Mouse (Mus musculus): ENCODE results near the gene Hinfp.
"Not testable (repeated sequence)": the region's sequence is repeated elsewhere in the genome, so short reads cannot be mapped to it uniquely, and the experiment has no call there.

Gene Hinfp

GRCm38 (mm10) chr9:44334396-44335330 is 29.2 kb upstream of the Hinfp start, which contains the start of gene H2afx:
Gene H2afx (plus strand): TSS chr9:44334694.
- in situ Hi-C loops (cut with MboI, MseI), result loop anchor here (10.0 kb wide), 1 partner anchor 1650 kb away; no protein-coding TSS in a partner anchor

DNA sequence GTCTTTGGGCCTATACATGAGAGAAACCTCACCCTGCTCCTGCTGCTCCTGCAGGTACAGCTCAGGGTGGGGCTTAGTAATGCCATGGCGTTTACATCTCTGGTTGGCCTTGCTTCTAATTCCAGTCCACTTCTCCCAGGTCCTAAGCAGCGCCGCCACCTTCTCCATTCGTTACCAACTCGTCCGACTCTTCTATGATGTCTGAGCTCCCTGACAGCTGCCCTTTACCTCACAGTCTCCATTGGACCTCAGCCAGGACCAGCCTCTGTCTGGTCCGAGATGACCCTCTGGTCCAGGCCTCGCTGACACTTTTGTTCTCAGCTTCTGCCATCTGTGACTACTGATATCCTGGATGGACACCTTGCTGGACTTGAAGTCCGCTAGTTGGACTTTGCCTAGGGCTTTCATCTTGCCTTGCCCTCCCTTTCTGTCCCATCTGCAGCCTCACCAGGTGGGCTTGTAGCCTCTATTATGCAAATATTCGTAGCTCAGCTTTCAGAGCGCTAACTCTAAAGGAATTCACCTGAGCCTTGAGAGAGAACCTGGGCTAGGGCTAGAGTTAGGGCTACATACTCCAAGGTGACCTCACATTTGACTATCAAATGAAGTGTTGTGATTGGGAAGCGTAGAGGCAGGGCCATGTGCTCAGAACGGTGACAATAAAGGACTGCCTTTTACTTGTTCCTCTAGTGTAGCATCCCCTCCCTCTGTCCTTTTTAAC is 27.6 kb upstream of the Hinfp start:
- in situ Hi-C loops (cut with MboI, MseI), result loop anchor here (10.0 kb wide), 1 partner anchor 1652 kb away; no protein-coding TSS in a partner anchor

GRCm38 (mm10) chr9:44330736-44331135 is 25.3 kb upstream of the Hinfp start:
- in situ Hi-C loops (cut with MboI, MseI), result loop anchor here (10.0 kb wide), 1 partner anchor 1654 kb away; no protein-coding TSS in a partner anchor

DNA sequence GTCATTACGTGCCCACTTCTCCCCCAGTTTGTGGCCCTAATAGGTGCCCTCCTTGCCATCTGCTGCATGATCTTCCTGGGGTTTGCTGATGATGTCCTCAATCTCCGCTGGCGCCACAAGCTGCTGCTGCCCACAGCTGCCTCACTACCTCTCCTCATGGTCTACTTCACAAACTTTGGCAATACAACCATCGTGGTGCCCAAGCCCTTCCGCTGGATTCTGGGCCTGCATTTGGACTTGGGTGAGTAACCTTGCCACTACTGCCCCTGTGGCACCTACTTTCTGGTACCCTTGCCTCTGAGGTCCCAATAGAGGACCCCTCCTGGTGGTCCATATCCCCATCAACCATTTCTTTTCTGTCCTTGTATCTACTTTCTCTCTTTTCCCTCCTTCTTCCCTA is 22.5 kb upstream of the Hinfp start:
- in situ Hi-C loops (cut with MboI, MseI), result no loop called here

DNA sequence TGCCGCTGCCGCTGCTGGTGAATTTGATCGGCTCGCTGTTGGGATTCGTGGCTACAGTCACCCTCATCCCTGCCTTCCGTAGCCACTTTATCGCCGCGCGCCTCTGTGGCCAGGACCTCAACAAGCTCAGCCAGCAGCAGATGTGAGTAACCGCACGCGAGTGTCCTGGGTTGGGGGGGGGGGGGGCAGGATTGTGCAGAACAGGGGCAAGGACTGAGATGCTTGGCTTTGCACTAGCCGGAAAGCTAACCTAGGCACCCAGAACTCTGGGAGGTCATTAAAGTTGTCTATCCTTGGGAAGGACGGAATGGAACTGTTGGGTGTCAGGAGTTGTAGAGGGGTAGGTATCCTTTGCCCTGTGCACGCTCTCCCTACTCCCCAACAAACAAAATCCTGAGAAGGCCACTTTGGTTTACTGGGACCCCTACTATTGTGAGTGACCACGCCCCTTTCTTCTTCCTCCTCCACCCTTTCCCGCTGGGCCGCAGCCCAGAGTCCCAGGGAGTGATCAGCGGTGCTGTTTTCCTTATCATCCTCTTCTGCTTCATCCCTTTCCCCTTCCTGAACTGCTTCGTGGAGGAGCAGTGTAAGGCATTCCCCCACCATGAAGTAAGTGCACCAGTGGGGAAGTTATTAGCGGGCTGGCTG is 21.7 kb upstream of the Hinfp start:
- in situ Hi-C loops (cut with MboI, MseI), result no loop called here

DNA sequence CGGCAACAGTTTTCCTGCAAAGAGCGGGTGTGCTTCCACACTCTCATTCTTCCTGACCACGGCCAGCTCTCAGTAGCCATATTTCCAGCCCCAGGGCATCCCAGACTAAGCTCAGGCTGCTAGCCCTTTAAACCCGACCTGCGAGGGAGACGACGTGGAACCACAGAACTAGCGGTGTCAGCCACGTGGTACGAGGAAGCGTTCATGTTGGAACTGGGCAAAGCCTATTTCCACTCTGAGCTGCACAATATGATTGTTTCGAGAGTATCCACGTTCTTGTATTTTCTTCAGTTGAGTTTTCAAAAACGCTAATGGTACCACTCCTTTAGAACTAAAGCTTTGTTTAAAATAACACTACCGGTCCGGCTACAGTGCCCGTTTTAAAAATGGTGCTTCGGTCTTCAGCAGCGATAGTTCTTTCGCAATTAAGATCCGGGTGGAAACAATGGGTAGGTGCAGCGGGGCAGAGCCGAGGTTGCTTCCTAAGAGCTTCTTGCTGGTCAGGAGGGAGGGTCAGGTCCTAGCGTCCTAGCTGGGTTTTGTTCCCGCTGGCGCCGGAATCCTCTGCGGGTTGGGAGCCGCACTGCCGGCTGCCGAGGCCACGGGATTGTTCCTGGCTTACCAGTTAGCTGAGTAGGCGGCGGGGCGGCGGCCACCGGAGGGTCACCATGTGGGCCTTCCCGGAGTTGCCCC is 21.0 kb upstream of the Hinfp start:
- in situ Hi-C loops (cut with MboI, MseI), result no loop called here

DNA sequence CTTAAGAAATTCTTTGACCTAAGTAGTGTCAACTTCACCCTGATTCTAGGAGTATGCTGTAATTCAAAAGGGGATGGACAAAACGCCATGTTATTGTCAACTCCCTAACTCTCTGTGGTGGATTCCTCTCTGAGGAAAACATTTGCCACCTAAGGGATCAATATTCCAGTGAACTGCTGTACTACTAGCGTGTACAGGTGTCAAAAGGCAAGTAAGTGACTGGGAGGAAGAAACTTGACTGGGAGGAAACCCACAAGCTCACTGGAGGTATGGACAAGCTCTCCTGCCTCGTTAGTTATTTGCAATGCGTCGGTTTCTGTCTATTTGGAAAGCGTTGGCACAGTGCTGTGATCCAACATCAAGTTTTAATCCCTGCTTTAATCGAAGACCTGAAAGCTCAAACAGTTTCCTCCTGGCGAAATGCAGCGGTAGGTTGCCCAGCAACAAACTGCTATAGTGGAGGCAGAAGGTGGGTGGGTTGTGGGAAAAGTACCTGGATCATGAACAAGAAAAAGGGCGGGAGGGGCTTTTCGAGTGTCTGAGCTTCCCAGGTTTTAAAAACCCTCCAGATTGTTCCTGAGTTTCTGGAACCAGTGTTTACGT is 20.4 kb upstream of the Hinfp start, which contains the start of gene Dpagt1:
TSS of gene Dpagt1 (plus strand) at position 252 of the 603 bp plus-strand sequence.
- in situ Hi-C loops (cut with MboI, MseI), result no loop called here

GRCm38 (mm10) chr9:44325032-44325767 is 19.7 kb upstream of the Hinfp start:
- in situ Hi-C loops (cut with MboI, MseI), result not testable (repeated sequence)

DNA sequence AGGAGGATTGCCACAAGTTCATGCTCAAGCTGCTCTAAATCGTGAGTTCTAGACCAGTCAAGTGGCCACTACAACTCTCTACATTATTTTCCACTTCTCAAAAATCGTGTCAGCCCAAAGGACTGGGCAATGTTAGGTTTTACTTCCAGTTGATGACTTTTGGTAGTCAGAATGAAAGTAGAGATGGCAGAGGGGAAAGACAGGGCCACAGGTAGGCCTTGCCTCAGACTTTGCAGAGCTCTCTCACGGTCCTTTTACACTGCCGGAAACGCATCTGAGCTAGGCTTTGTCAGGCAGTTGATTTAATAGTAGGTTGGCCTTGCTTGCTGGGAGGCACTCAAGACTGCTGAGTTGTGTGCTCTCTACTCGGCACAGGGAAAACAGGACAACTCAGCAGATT is 18.7 kb upstream of the Hinfp start:
- in situ Hi-C loops (cut with MboI, MseI), result no loop called here

DNA sequence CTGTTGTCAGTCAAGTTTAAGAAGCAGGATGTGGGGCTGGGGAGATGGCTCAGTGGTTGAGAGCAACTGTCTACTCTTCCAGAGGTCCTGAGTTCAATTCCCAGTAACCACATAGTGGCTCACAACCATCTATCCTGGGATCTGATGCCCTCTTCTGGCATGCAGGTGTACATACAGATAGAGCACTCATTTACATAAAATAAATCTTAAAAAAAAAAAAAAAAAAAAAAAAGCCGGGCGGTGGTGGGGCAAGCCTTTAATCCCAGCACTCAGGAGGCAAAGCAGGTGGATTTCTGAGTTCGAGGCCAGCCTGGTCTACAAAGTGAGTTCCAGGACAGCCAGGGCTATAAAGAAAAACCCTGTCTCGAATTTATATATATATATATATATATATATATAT is 18.2 kb upstream of the Hinfp start:
- in situ Hi-C loops (cut with MboI, MseI), result not testable (repeated sequence)

GRCm38 (mm10) chr9:44320799-44321133 is 15.3 kb upstream of the Hinfp start:
- in situ Hi-C loops (cut with MboI, MseI), result no loop called here

DNA sequence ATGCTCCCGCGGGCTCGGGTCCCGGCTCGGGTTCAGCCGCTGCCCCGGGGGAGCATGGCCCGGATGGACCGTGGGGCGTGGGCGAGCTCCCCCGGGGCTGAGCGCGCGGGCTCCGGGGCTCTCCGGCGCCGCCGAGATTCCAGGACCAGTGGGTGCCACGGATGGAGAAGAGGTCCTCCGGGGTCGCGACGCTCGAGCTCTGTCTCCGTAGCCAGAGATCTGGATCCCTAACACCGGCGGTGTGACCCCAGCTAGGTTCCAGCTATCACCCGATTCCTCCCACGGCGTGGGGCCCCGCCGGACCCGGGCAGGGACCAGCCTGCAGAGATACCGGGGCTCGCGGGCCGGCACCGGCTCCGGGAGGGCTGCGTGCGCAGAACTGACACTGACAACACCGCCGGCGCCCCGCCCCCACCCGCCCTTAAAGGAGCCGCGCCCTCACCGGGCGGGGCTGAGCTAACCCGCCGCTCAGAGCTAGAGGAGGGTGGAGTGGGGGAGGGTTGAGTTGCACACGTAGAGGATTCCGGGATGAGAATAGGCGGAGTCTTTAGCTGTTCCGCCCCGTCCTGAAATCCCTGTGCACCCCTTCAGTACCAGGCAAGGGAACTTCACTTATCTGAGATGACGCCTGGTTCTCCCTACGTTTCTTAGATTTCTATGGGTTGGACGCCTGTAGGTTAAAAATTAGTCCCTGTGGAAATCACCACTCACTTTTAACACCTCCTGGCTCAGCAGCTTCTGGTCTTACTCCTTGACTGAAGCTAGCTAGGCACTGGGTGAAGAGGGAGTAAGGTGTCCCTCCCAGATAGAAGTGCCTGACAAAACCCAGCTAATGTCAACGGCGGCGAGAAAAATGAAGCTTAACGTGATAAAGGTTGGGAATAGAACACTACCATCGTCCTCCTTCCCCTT is 14.7 kb upstream of the Hinfp start, which contains the start of gene C2cd2l:
TSS of gene C2cd2l (minus strand) at position 399 of the 912 bp plus-strand sequence.
- in situ Hi-C loops (cut with MboI, MseI), result no loop called here

- in situ Hi-C loops (cut with MboI, MseI), result no loop called here
Observed at GRCm38 (mm10) chr9:44319105-44319886, 13.8 kb upstream of the Hinfp start.

DNA sequence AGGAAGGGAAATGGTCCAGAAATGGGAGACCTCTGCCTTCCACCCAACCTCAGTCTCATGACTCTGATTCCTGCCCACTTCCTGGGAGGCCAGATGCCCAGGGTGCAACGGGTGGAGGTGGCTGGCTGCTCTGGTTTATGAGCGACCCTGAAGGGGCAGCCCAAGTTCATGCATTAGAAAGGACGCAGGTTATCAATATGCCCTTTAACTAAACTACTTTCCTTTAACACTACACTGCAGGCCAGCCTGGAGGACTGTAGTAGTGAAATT is 13.3 kb upstream of the Hinfp start:
- in situ Hi-C loops (cut with MboI, MseI), result no loop called here

- in situ Hi-C loops (cut with MboI, MseI), result no loop called here
Observed at GRCm38 (mm10) chr9:44318076-44318825, 12.8 kb upstream of the Hinfp start.

GRCm38 (mm10) chr9:44317452-44317851 is 12.0 kb upstream of the Hinfp start:
- in situ Hi-C loops (cut with MboI, MseI), result no loop called here

DNA sequence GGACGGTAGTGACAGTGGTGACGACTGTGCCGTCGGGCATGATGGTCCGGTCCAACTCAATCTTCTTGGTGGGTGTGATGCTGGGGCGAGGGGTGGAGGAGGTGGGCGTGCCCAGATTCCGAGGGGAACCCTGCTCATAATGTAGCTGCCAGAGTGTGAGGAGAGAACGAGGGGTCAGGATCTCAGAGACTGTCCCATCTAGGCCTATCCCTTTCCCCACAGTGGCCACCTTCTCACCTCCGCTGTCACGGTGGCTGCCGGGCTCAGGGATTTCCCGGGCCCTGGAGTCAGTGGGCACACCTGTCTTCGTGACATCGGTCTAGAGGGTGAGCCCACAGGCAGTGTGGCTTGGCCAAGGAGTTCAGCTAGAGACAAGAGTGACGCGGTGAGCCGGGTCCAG is 9.4 kb upstream of the Hinfp start:
- in situ Hi-C loops (cut with MboI, MseI), result no loop called here

DNA sequence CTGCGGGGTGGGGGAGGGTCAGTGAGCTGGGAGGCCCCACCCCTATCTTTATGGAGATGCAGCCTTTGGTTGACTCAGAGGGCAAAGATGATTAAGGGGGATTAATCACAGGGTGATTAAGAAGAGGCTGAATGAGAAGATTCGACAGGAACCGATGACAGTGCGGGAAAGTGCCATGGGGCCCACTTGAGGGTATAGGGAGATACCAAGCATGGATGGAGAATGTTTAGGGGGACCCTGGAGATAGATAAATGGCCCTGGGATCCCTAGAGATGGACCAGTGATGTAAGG is 8.7 kb upstream of the Hinfp start:
- in situ Hi-C loops (cut with MboI, MseI), result no loop called here
